Mouse (Mus musculus) left cerebral cortex, postnatal 25 days (tissue): Measurements from ENCODE around the gene Gm15155. TPM values are rescaled to one million over a fixed set of nuclear protein-coding genes. Genes with fewer than 3 reads are reported as not detected.
"Not testable (repeated sequence)": the region's sequence is repeated elsewhere in the genome, so short reads cannot be mapped to it uniquely, and the experiment has no call there.

Experiments used
- DNase-seq, 2 experiments: peaks; one replicate each; pipeline ENCODE4 v3.0.0; 2022; ENCODE audit warnings: low spot score in 2 of 2, mixed read lengths in 1 of 2
- intact Hi-C: fragments of 180-260 bp; cut with DNase I; formaldehyde crosslinking; loops from one replicate; pipeline ENCODE4 v1.15.1; 2025
- total RNA-seq, 2 experiments: library from RNA; stranded (reverse); gene quantifications; 2 replicates each; pipeline ENCODE4 v1.2.3; 2021

Gene Gm15155
- total RNA-seq: 1 to 10 TPM; 1.0 to 1.7 TPM

DNA sequence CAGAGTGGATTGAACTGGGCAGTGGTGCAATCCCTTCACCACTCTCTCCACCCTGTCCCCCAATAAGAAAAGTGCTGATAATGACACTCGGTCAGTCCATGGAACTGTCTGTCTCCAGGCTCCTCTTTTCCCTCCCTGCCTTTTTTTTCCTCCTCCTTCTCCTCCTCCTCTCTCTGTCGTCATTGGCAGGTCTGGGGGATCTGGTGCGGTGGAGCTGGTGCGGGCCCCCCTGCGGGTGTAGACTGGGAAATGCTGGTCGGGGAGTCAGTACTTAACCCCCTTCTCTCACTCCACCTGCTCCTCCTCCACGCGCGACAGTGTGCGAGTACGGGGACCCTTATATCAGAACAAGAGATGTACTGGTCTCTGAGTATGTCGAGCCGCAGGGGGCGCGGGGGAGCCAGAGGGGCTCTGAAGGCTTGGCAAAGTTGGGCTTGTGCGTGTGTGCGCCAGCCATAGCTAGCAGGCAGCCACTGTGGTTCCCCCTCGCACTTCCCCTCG is at the start of gene Gm15155:
Gene Gm15155, plus strand, starts transcription at position 401 of the 501 bp plus-strand sequence.
- peak; percentile 31 to 60 for DNase-seq
- intact Hi-C loops: loop anchor here (10.0 kb wide), 1 partner anchor 1680 kb away; no protein-coding TSS in a partner anchor

DNA sequence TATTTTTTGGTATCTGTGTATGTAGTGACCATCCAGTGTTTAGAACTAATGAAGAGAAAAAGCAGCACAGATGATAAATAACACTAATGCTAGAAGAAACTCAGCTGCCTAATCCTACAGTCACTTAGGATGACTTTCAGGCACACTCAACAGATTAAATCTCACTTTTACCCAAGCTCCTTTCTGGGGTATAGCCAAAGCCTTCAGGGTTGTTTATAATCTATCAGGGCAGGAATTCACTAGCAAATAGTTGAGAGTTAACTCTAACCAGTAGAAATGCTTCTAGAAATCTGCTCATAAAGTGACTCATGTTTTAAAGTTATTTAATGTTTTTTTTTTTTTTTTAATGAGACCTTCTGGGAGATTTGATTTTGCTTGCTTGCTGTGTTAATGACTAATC is 44.8 kb upstream of the Gm15155 start:
- no peak for DNase-seq
- intact Hi-C loops: no loop called here

DNA sequence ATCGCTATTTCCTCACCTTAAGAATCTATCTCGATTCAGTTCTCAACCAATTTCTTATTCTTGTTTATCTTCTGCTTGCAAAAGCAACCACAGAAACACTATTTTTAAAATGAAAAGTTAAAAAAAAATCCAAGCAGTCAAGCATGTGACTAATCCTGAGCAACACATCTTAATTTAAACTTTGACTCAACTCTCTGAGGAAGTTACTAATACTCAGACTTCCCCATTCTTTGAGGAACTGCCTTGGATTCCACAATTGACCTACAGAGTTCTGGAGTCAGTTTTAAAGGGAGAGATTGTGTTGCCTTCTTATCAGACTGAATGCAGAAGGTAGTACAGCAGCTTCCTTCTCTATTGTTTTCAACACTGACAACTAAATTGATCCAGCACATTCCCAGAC is 40.0 kb upstream of the Gm15155 start:
- intact Hi-C loops: no loop called here

DNA sequence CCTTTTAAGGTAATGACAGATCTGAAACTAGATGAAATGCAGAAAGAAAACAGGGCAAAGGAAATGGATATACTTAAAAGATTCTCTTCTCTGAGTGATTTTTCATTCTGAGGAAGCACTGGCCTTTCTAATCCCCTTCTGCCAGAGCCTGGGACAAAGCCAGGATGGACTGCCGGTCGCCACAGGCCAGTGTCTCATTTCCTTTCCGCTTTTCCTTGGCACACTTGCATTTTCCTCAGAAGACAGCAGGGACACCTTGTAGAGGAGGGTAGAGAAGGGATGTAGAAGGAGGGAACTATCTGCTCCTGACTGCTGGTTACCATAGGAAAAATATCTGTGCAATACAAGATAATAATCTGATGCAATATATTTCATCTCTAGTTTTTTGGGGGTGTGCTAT is 33.1 kb upstream of the Gm15155 start:
- no peak for DNase-seq
- intact Hi-C loops: no loop called here

More for the DNA sequence above, 40.0 kb upstream of the Gm15155 start:
- no peak for DNase-seq

DNA sequence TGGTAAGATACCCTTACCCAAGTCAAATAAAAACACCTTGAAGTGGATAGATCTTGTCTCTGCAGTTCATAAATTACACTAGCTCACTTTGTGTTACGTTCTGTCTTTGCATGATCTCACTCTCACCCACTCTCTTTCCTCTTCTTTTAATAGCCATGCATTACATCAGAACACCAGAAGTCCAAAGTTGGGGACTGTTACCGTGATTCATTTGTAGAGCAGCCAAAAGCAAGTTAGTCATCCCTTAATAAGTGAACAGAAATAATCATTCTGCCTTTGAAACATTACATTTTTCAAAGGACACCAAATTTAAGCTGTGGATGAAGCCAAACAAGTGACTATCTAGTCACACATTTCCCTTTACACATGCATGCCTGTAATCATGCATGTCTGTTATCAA is 32.1 kb upstream of the Gm15155 start:
- peak in 1 of 2 experiments; percentile 64 for DNase-seq

DNA sequence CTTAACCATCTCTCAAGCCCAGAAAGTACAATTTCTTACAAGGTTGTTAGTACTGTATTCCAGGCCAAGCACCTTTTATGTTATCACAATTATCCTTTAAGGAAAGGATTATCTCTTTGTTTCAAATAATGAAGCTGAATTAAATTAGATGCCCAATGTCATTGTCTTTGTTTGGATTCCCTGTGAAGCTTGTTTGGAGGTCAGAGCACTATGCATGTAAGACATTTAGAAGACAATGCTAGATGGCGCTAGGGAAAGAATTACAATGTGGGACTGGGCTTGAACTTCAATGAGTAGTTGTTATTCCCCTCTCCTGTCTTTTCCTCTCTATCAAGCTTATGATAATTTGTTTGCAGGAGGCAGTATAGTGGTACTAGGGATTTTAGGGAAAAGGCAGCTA is 29.9 kb upstream of the Gm15155 start:
- intact Hi-C loops: no loop called here
- DNase-seq: no peak

More for the DNA sequence above, 32.1 kb upstream of the Gm15155 start:
- intact Hi-C loops: no loop called here

DNA sequence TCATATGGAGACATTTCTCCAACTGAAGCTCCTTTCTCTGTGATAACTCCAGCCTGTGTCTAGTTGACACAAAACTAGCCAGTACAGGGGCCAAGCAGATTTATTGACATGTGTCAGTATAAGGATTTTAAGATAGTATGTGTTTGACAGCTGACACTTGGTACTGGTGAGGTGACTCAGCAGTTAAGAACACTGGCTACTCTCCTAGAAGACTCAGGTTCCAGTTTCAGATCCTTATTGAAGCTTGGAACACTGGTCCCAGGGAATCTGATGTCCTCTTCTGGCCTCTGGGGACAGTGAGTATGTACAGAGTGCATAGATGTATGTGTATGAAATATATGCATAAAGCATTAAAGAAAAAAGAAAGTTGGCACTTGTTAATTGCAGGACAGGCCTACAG is 28.2 kb upstream of the Gm15155 start:
- DNase-seq: no peak
- intact Hi-C loops: no loop called here

DNA sequence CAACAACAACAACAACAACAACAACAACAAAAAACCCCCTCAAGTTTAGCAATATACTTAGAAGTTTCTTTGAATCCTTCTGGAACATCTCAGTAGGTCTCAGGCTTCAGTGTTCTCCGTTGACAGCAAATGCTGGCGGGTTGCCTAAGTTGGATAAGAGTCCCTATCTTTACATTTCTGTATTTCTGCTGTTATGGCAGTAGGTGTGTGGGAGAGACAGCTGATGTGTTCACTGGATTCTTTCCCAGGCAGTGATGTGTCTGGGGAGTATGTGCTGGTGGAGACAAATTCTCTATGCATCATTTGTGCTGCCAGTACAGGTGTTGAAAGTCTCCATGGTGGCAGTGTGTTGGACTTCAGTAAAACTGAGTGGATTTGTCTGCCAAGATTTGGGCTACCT is 23.3 kb upstream of the Gm15155 start:
- DNase-seq: peak; percentile 38 to 88
- intact Hi-C loops: no loop called here

DNA sequence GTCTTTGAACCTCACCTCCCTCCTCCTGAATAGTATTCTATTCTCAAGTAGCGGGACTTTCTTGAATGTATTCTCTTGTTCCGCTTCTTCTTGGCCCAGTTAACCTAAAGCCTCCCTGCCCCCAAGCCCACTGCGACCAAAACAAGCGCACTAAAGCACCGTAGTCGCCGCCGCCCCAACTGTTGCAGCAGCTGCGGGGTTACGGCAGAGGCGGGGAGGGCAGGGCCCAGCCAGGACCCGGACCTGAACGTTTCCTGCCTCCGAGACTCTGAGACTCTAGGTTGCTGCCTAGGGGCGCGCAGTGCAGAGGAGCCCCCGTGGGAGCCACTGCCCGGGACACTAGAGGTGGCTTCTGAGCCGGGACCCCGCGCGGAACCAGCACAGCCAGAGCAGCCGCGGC is 2.0 kb upstream of the Gm15155 start:
- intact Hi-C loops: loop anchor here (10.0 kb wide), 1 partner anchor 1682 kb away; no protein-coding TSS in a partner anchor
- no peak for DNase-seq

DNA sequence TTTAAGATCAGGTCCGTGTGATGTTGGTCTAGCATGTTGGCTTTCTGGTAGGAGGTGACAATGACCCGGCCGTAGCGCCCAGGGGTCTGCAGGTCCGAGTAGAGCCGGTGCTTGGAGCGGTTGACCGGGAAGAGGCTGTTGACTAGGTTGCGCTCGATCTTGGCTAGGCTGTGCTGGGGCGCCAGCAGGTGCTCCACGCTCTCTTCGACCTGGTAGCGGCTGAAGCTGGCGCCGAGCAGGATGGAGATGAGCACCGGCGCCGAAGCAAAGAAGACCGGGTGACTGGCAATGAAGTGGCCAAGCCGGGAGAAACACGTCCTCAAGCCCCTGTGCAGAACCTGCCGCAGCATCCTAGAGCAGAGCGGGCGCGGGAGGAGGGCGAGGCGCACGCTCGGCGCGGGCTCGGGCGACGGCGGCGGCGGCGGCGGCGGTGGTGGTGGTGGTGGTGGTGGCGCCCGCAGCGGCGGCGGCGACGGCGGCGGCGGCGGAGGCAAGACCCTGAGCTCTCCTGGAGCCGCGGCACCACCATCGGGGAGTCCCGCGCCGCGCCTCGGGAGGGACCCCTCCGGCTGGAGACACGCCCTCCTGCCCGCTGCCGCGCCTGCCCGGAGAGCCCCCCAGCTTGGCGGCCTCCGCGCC is 1.5 kb upstream of the Gm15155 start:
- intact Hi-C loops: loop anchor here (10.0 kb wide), 1 partner anchor 1682 kb away; no protein-coding TSS in a partner anchor
- peak; percentile 27 to 39 for DNase-seq

DNA sequence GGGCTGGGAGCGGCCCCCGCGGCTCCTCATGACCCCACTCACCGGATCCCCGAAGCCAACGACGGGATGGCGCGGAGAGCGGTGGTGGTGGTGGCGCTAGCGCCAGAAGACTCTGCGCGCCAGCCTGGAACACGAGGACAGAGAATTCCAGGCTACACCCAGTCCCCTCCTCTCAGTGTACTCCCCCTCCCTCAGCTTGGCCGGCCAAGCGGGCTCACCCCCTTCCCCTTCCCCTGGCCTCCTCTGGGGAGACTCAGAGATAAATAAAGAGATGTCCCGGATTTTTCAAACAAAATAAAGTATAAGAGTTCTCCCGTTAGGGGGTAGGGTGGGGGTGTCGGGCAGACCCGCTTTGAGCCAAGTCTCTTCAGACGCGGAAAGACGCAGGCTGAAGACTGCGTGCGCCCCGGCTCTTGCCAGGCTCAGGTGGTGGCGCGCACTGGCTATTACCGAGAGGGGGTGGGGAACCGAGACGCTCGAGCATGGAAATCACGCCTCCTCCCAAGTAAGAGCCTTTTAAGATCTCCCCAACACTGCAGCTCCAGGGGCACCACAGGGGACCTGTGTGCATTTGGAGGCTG is 750 bp upstream of the Gm15155 start, which contains the start of gene Ptchd1:
Gene Ptchd1, minus strand, starts transcription at position 114 of the 581 bp plus-strand sequence.
- intact Hi-C loops: loop anchor here (10.0 kb wide), 1 partner anchor 1681 kb away; no protein-coding TSS in a partner anchor

DNA sequence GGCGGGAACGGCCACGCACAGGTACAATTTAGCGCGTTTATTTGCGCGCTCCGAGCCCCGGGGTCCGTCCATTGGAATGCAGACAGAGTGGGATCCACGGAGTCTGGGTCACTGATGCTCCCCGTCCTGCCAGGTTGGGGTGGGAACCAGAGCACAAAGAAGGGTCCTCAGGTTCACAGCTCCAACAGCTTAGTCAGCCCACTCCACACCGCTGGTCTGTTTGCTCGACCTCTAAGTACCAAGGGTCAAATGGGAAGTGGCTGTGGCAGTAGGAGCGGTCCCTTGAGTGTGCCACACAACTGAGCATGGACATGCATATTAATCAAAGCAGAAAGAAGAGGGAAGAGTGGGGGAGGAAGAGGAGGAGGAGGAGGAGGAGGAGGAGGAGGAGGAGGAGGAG is 354 bp downstream of the Gm15155 start:
- intact Hi-C loops: loop anchor here (10.0 kb wide), 1 partner anchor 1680 kb away; no protein-coding TSS in a partner anchor
- peak in 1 of 2 experiments; percentile 5 for DNase-seq

More for the DNA sequence above, 750 bp upstream of the Gm15155 start, which contains the start of gene Ptchd1:
- peak; percentile 34 to 48 for DNase-seq

DNA sequence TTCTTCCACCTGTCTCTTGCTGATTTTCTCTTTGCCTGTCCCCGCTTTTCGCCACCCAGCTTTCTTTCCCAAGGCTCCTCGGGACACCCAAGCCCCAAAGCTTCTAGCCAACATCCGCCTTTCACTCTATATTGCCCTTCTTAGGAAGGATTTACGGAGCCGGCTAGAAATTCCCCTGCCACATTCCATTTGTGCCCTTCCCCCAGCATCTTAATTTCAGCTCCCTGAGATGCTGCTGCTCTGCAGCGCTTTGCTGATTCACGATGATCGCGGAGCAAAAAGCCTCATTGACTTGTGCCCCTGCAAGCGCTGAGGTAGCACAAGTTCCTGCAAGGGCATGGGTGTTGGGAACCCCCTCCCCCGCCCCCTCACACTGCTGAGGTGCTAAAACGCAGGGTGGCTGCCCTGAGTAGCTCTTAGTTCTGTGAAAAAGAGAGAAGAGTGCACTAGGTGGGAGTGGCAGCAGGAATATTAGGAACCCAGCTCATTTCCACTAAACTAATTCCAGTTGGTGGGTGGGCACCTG is 1.2 kb downstream of the Gm15155 start:
- DNase-seq: peak in 1 of 2 experiments; percentile 10
- intact Hi-C loops: loop anchor here (10.0 kb wide), 1 partner anchor 1679 kb away; no protein-coding TSS in a partner anchor

DNA sequence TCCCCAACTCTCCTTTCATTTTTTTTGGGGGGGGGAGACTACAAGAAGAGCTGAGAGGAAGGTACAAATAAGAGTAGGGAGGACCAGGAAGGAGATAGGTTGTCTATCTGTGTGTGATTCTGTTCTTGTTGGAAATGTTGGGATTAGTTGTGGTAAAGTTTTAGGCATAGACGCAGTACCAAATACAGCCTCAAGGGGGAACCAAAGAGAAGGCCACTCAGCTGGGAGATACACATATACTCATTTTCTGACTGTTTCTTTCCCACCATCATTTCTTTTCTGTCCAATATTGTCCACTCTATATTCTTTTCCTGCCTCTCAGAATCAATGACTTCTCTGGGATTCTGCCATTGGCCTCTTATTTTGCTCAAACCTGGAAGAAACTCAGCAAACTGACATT is 19.4 kb downstream of the Gm15155 start:
- DNase-seq: peak in 1 of 2 experiments; percentile 30
- intact Hi-C loops: loop anchor here (10.0 kb wide), 1 partner anchor 1811 kb away; no protein-coding TSS in a partner anchor

DNA sequence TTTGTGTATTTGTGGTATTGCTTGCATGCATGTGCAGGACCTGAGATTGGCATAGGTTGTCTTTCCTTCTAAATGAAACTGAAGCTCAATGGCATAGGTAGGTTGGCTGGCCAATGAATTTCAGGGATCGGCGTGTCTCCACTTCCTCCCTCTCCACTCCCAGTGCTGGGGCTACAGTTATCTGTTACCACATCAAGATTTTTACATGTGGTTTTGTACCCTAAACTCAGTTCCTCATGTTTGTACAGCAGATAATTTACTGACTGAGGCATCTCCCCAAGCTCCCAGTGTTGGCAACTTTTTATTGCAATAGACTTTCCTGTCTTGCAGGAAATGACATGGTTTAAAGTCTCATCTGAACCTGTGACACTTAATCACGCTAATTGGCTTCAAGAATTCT is 21.4 kb downstream of the Gm15155 start:
- no peak for DNase-seq
- intact Hi-C loops: loop anchor here (10.0 kb wide), 1 partner anchor 1809 kb away; no protein-coding TSS in a partner anchor

DNA sequence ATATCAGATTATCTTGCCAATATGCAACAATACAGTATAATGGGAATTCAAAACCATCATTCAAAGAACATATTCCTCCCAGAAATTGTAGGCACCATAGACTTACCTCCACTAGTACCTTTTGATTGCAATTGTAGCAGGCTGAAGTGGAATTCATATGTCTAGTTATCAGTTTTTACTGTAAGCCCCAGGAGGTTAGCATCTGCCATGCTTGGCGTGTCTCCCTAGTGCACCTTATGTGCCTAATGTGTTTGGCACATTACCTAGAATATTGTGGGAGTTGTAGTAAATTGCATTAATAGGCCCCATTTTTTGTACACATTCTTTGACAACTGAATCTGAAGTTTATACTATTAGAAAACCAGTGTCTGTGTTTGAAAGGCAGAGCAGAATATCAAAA is 33.4 kb downstream of the Gm15155 start:
- intact Hi-C loops: no loop called here
- no peak for DNase-seq

DNA sequence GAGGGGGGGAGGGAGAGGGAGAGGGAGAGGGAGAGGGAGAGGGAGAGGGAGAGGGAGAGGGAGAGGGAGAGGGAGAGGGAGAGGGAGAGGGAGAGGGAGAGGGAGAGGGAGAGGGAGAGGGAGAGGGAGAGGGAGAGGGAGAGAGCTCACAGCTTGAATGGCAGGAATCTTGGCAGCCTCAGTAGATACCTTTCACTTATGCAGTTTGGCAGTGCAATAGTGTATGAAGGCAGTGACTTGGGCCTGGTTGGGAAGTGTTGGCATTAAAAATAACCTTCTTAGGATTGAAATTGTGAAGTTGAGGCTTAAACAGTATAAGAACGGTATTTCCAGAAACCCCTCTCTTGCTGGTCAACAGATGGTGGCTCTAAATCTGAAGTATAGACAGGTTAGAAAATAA is 65.9 kb downstream of the Gm15155 start:
- intact Hi-C loops: not testable (repeated sequence)
- DNase-seq: peak in 1 of 2 experiments; percentile 27

DNA sequence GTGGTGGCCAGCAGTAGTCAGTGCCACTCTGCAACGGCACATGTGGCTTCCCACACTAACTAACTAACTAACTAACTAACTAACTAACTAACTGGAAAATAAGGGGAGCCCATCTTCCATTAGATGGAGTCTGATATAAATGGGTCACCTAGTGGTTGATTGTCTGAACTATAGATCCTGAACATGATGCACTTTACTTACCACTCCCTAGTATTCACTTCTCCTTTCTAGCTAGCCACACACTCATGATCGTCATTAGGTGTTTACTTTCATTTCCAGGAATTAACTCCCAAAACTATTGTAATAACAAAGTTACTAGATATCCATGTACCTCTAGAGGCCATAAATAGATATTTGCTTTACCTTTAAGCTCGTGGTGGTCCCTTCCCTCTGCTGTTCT is 99.6 kb downstream of the Gm15155 start:
- intact Hi-C loops: no loop called here
- DNase-seq: no peak

DNA sequence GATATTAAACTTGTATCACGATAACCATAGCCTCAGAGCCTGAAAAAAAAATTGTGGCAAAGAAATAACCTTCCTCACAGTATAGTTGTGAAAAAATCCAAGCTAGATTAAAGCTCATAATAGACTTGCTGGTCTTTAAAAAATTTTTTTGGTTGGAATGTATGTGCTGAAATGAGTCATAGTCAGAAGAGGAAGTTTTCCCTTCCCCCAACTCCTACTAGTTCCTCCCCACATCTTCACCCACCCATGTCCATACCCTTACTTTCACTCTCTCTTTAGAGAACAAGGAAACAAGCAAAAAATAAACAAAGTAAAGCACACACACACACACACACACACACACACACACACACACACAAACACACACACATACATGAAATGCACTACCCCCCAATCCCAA is 103.8 kb downstream of the Gm15155 start:
- no peak for DNase-seq
- intact Hi-C loops: no loop called here

DNA sequence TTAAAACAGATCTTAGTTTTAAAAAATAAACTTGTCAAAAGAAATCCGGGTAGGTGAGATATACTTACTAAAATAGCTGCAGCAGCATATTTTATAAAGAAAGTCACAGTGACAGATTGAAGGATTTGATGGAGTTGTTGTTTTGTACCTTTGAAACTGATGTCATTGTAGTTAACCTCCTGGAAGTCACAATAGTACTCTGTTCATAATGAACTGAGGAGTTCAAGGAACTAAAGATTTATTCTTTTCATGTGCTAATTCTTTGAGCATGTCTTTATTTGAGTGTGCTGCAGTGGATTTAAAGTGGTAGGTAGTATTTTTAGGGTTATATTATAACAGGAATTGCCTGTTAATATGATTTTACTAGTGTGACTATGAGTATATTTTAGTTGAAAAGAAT is 263.6 kb downstream of the Gm15155 start:
- no peak for DNase-seq
- intact Hi-C loops: no loop called here
